Mouse (Mus musculus) forebrain, embryonic 11.5 days (tissue): ENCODE measurements around the gene Sfxn3. TPM values are rescaled to one million over a fixed set of nuclear protein-coding genes. Genes with fewer than 3 reads are reported as not detected.

Source experiments
- ATAC-seq: fragments of 200-750 bp; cut with Nextera tagmentation; replicated peaks from 2 replicates; pipeline ENCODE4 v1.8.0; 2017; ENCODE audit warnings: moderate TSS enrichment; ENCODE audit not compliant: low FRiP score
- DNase-seq: peaks from one replicate; pipeline ENCODE4 v3.0.0-alpha.2; 2017; ENCODE audit warnings: low spot score
- H3K27ac ChIP-seq: fragments of 300-500 bp; sonication (generic); 2 replicates; pipeline ENCODE4 v1.5.1; 2014; ENCODE audit warnings: low read depth, low read length
- H3K27me3 ChIP-seq: fragments of 300-500 bp; sonication (generic); 2 replicates; pipeline ENCODE4 v1.6.1; 2014; ENCODE audit warnings: mild to moderate bottlenecking, low read length, mixed read lengths; ENCODE audit not compliant: control insufficient read depth, insufficient read depth
- H3K36me3 ChIP-seq: fragments of 300-500 bp; sonication (generic); 2 replicates; pipeline ENCODE4 v1.6.1; 2014; ENCODE audit warnings: mild to moderate bottlenecking, low read length, moderate library complexity, mixed read lengths; ENCODE audit not compliant: control insufficient read depth, insufficient read depth
- H3K4me1 ChIP-seq: fragments of 300-500 bp; sonication (generic); replicated peaks from 2 replicates; pipeline ENCODE4 v1.6.1; 2014; ENCODE audit warnings: low read length, mixed read lengths; ENCODE audit not compliant: control insufficient read depth, insufficient read depth
- H3K4me2 ChIP-seq: fragments of 300-500 bp; sonication (generic); 2 replicates; pipeline ENCODE4 v1.6.1; 2014; ENCODE audit warnings: low read depth, mild to moderate bottlenecking, low read length, moderate library complexity, mixed read lengths; ENCODE audit not compliant: severe bottlenecking
- H3K4me3 ChIP-seq: fragments of 300-500 bp; sonication (generic); 2 replicates; pipeline ENCODE4 v1.5.1; 2014; ENCODE audit warnings: low read depth, low read length
- H3K9ac ChIP-seq: fragments of 300-500 bp; sonication (generic); 2 replicates; pipeline ENCODE4 v1.6.1; 2014; ENCODE audit warnings: low read length
- H3K9me3 ChIP-seq: fragments of 300-500 bp; sonication (generic); 2 replicates; pipeline ENCODE4 v1.6.1; 2016; ENCODE audit warnings: low read length, mixed read lengths; ENCODE audit not compliant: control insufficient read depth
- WGBS: fragments of 180-500 bp; shearing (Covaris S2); extraction: QIAGEN DNeasy Blood & Tissue Kit; methylation state at CpG from one replicate; pipeline ENCODE4 v1.1.7; 2014; 5-methylcytosine and 5-hydroxymethylcytosine counted together
- polyA plus RNA-seq: library from polyadenylated mRNA; unstranded; fragments of >200 nt; fragmentation: Nextera tagmentation; extraction: Ambion mirVana; gene quantifications from 2 replicates; pipeline ENCODE4 v1.2.1, GENCODE M21; 2014

Sfxn3 gene
- polyA plus RNA-seq, 1 experiment from 2014 or later = 15.4 TPM

DNA sequence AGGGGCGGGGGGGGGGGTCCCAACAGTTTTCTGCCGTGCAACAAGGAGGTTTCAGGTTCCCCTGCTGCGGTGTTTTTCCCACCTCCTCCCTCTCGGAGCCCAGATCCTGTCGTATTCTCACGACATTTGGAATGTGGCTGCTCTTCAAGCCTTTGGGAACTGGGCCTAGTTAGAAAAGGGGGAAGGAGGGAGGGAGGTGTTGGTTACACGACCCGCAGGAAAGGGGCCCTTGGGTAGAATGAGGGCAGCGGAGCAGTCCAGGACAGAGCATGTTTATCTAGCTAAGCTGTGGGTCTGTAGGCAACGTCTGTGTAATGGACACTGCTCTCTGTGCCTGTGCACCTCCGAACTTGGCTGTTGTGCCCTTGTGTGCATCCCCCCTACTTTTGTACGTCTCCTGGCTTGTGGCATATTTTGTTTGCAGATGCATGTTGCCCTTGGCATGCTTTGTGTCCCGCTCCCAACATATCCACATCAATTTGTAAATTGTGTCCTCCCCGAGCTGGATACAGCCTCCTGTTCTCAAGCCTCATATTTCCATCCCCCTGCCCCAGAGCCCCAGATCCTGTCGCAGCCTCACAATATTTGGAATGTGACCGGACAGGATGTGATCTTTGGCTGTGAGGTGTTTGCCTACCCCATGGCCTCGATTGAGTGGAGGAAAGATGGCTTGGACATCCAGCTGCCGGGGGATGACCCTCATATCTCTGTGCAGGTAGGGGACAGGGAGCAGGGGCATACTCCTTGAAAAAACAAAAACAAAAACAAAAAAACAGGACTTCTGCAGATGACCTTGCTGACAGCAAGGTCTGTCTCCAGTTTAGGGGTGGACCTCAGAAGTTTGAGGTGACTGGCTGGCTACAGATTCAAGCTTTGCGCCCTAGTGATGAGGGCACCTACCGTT, 30.7 kb downstream of the Sfxn3 start:
- Histone ChIP-seq H3K27me3 (peaks cover 62% of the 10 kb centered on the region), H3K9me3 (no peaks in the 10 kb centered on the region), H3K9ac (no peak overlapping the region), H3K4me3 (no peak overlapping the region), H3K4me1 (peaks cover 34% of the 10 kb centered on the region), H3K36me3 (no peaks in the 10 kb centered on the region), H3K27ac (no peak overlapping the region), H3K4me2 (no peak overlapping the region)
- WGBS = 5% methylated on average over 20 of the region's 20 CpGs
- ATAC-seq = no peak
- no peak for DNase-seq

- peak overlapping the region; percentile 15 for H3K4me3 ChIP-seq
- peak overlapping the region; percentile 37; the same call in 1 of the 2 replicates for H3K4me2 ChIP-seq
- peaks cover 62% of the 10 kb centered on the region for H3K27me3 ChIP-seq
- H3K9me3 ChIP-seq = no peaks in the 10 kb centered on the region
- no peak overlapping the region for H3K9ac ChIP-seq
- H3K4me1 ChIP-seq = peaks cover 34% of the 10 kb centered on the region
- ATAC-seq (no peak), DNase-seq (no peak)
- H3K27ac ChIP-seq = no peak overlapping the region
- WGBS = 7% methylated on average over 17 of the region's 17 CpGs
- no peaks in the 10 kb centered on the region for H3K36me3 ChIP-seq
Observed at GRCm38 (mm10) chr19:45078971-45079764, 31.9 kb downstream of the Sfxn3 start.

DNA sequence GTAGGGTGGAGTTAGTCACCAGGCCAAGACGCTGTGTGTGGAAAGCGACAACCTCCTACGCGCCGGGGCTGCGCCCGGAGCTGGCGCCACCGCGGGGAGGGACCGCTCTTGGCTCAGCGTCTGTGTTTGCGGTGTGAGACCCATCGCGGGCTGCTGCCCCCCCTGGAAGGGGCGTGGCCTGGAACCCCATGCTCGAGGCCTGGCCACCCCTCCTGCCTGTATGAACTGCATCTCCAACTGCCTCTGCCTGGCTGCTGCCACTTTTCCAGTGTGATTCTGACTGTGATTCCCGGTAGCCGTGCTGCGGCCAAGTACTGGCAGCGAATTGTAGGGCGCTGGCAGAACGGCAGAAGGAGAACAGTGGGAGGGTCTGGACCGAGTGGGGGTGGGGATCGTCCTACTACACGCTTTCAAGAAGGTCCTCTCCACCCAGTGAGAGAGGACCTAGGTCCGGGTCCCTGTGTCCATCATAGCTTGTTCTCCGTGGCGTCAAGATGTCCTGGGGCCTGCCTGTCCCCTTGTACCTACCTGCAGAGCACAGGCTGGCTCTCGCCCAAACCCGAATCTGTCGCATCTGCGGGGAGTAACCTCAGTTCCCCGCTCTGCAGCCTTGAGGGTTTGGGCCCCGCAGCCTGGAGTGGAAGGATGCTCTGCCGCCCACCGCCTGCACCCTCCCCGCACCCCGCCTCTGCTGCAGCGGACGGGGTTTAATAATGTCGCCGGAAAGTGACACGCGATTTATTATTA, 32.6 kb downstream of the Sfxn3 start:
- ATAC-seq (no peak), DNase-seq (peak; percentile 68)
- Histone ChIP-seq H3K27me3 (peaks cover 62% of the 10 kb centered on the region), H3K9me3 (no peaks in the 10 kb centered on the region), H3K9ac (0 out of 2 replicates have a peak overlapping the region, but pooled peaks have one; percentile 4), H3K4me3 (peak overlapping the region; percentile 15), H3K27ac (no peak overlapping the region), H3K36me3 (no peaks in the 10 kb centered on the region), H3K4me1 (peaks cover 34% of the 10 kb centered on the region), H3K4me2 (peak overlapping the region; percentile 37)
- WGBS = under 1% methylated on average over 45 of the region's 45 CpGs

GRCm38 (mm10) chr19:45080711-45081110, 33.4 kb downstream of the Sfxn3 start:
- under 1% methylated on average over 17 of the region's 17 CpGs for WGBS
- no peak overlapping the region; the same call in 1 of the 2 replicates for H3K9ac ChIP-seq
- H3K4me2 ChIP-seq = peak overlapping the region; percentile 37
- H3K4me3 ChIP-seq = peak overlapping the region; percentile 15
- H3K27me3 ChIP-seq = peaks cover 57% of the 10 kb centered on the region
- ATAC-seq = no peak; the same call in 1 of the 2 replicates
- no peaks in the 10 kb centered on the region for H3K36me3 ChIP-seq
- H3K27ac ChIP-seq = no peak overlapping the region
- no peaks in the 10 kb centered on the region for H3K9me3 ChIP-seq
- H3K4me1 ChIP-seq = peaks cover 30% of the 10 kb centered on the region
- peak; percentile 72 for DNase-seq

DNA sequence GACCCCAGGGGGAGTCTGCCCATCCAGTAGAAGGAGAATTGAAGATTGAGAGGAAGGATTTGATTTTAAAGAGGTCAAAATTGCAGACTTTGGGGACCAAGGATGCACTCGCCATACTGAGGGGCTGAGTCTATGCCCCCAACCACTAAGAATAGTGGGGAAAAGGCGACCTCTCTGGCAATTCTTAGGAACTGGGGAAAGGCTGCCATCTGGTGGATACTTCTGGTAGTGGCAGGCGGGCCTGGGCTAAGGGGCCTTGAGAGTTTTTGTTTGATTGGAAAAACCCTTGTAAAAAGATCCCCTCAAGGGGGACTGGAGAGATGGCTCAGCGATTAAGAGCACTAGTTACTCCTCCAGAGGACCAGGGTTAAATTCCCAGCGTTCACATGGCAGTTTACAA, 34.0 kb downstream of the Sfxn3 start:
- Histone ChIP-seq H3K9me3 (no peaks in the 10 kb centered on the region), H3K4me3 (no peak overlapping the region), H3K4me2 (peak overlapping the region; percentile 37; the same call in 1 of the 2 replicates), H3K9ac (no peak overlapping the region), H3K4me1 (peaks cover 25% of the 10 kb centered on the region), H3K27me3 (peaks cover 52% of the 10 kb centered on the region), H3K27ac (no peak overlapping the region), H3K36me3 (no peaks in the 10 kb centered on the region)
- no peak for ATAC-seq
- DNase-seq = peak; percentile 89
- 1% methylated on average over 5 of the region's 5 CpGs for WGBS

GRCm38 (mm10) chr19:45081841-45082550, 34.7 kb downstream of the Sfxn3 start:
- H3K4me3 ChIP-seq = no peak overlapping the region
- ATAC-seq (no peak), DNase-seq (peak; percentile 79)
- H3K27ac ChIP-seq = no peak overlapping the region
- no peaks in the 10 kb centered on the region for H3K9me3 ChIP-seq
- peaks cover 45% of the 10 kb centered on the region for H3K27me3 ChIP-seq
- 14% methylated on average over 11 of the region's 11 CpGs for WGBS
- H3K4me2 ChIP-seq = no peak overlapping the region
- H3K4me1 ChIP-seq = peaks cover 19% of the 10 kb centered on the region
- H3K36me3 ChIP-seq = no peaks in the 10 kb centered on the region
- H3K9ac ChIP-seq = no peak overlapping the region

GRCm38 (mm10) chr19:45097868-45098267, 50.6 kb downstream of the Sfxn3 start:
- no peak overlapping the region for H3K9ac ChIP-seq
- H3K9me3 ChIP-seq = no peaks in the 10 kb centered on the region
- peak; percentile 73 for DNase-seq
- H3K36me3 ChIP-seq = no peaks in the 10 kb centered on the region
- no peak overlapping the region for H3K4me3 ChIP-seq
- H3K4me2 ChIP-seq = no peak overlapping the region
- H3K27me3 ChIP-seq = no peaks in the 10 kb centered on the region
- 29% methylated on average over 11 of the region's 11 CpGs for WGBS
- H3K27ac ChIP-seq = no peak overlapping the region
- ATAC-seq = no peak
- H3K4me1 ChIP-seq = no peaks in the 10 kb centered on the region
